Mouse (Mus musculus): Measurements from ENCODE around the gene Palm2.

- TF ChIP-seq CTCF (IDR thresholded peaks at IDR 0.05; ENCODE audit: control insufficient read depth, insufficient read depth, low read length) (no peak), POLR2A (IDR thresholded peaks at IDR 0.05; ENCODE audit: borderline replicate concordance, control insufficient read depth, low read depth, low read length) (no peak)
Observed at GRCm38 (mm10) chr4:57618743-57619142, 184.7 kb downstream of the Palm2 start.
